In the genomic region with DNA sequence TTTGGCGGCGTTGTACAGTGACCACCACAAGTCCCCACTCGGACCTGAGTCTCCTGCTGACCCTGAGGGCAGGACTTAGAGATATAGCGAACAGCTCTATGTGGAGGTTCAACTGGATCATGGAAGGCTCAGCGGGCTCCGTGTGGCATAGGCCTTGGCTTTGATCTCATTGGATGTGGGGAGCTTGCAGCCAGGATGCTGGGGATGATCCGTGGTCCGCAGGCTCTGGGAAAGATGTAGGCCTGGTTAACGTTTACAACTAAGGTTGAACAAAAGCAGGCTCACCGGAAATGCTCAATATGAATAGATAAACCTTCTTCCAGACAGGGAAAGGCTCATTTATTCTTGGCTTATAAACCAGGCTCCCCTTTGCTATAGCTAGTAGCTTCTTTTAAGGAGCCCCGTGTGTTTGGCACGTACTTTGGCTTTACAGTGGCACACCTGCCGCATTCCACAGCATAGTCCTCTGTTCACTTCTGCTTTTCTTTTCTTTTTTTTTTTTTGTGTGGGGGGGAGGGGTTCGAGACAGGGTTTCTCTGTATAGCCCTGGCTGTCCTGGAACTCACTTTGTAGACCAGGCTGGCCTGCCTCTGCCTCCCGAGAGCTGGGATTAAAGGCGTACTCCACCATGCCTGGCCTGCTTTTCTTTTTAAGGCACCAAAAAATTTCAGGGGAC, we compare ENCODE assay signal across 19 mouse cellular contexts. TPM values are rescaled to one million over a fixed set of nuclear protein-coding genes. Genes with fewer than 3 reads are reported as not detected.
DNase-seq lines count a peak whose midpoint lies in the region; ATAC-seq and TF ChIP-seq lines count a peak whose summit lies in the region.
"Had no signal": no experiment of that assay in that cellular context is flagged by ENCODE, and none has a peak within 500 bp of the region (broad histone marks: within the 10 kb centered on the region; RNA-seq: fewer than 3 reads in every experiment).

No protein-coding gene starts in this region.

- H3K27ac ChIP-seq in kidney, embryonic 15.5 days, result peak overlapping the region; percentile 90; the same call in 1 of the 2 replicates
- no peak overlapping the region for H3K27ac ChIP-seq in intestine, postnatal 0 days (ENCODE audit: low read depth, low read length)
- H3K27ac ChIP-seq: forebrain, embryonic 15.5 days; left cerebral cortex, adult 2 months had no signal

- 0 out of 2 replicates have a peak overlapping the region, but pooled peaks have one; percentile 53 for H3K9ac ChIP-seq in kidney, embryonic 15.5 days
- no peak overlapping the region for H3K9ac ChIP-seq in intestine, postnatal 0 days (ENCODE audit: low read depth, low read length)
- H3K9ac ChIP-seq: forebrain, embryonic 15.5 days; liver, postnatal 0 days had no signal

- peak overlapping the region; percentile 43 for H3K4me3 ChIP-seq in kidney, embryonic 15.5 days (replicated peaks)
- H3K4me3 ChIP-seq in E14TG2a.4 (replicated peaks; ENCODE audit: low read length), result peak overlapping the region; percentile 62
- H3K4me3 ChIP-seq in intestine, postnatal 0 days (ENCODE audit: low read depth, low read length), result peak overlapping the region; percentile 36
- H3K4me3 ChIP-seq: left cerebral cortex, adult 2 months; megakaryocyte, embryonic 14.5 days; myocyte had no signal

- peaks cover 61% of the 10 kb centered on the region for H3K4me1 ChIP-seq in kidney, embryonic 15.5 days
- peaks cover 27% of the 10 kb centered on the region for H3K4me1 ChIP-seq in E14TG2a.4 (replicated peaks; ENCODE audit: low read depth, low read length)
- no peaks in the 10 kb centered on the region for H3K4me1 ChIP-seq in intestine, postnatal 0 days (replicated peaks; ENCODE audit: control insufficient read depth, insufficient read depth, low read length)

- H3K4me2 ChIP-seq in kidney, embryonic 15.5 days, result peak overlapping the region; percentile 64
- H3K4me2 ChIP-seq in intestine, postnatal 0 days (replicated peaks; ENCODE audit: low read depth), result peak overlapping the region; percentile 32; the same call in 1 of the 2 replicates
- H3K4me2 ChIP-seq: forebrain, embryonic 15.5 days had no signal

- H3K36me3 ChIP-seq in kidney, embryonic 15.5 days, result no peaks in the 10 kb centered on the region
- H3K36me3 ChIP-seq in E14TG2a.4 (ENCODE audit: insufficient read depth, low read length), result no peaks in the 10 kb centered on the region
- no peaks in the 10 kb centered on the region for H3K36me3 ChIP-seq in intestine, postnatal 0 days (ENCODE audit: control insufficient read depth, insufficient read depth)
- H3K36me3 ChIP-seq: forebrain, embryonic 15.5 days had no signal

- DNase-seq in embryo, embryonic 10.5 days (ENCODE audit: low spot score), result peak; percentile 39
- DNase-seq in embryo, embryonic 9.5 days (ENCODE audit: extremely low spot score), result no peak
- no peak for DNase-seq in kidney, adult 8-10 months
- DNase-seq in cerebellum, adult 11 months, result no peak
- DNase-seq in adrenal gland, postnatal 36 days, result no peak
- DNase-seq: adrenal gland, adult 2 months; cerebellum, adult 9-11 months; gastrocnemius, postnatal 10 days; heart, postnatal 14 days; liver, postnatal 0 days; right cerebral cortex, postnatal 14 days had no signal

- 48% methylated on average over 16 of the region's 16 CpGs for WGBS in kidney, embryonic 15.5 days
- 27% methylated on average over 16 of the region's 16 CpGs for WGBS in intestine, postnatal 0 days

- TF ChIP-seq CTCF in E14TG2a.4 (conservative IDR thresholded peaks at IDR 0.05; ENCODE audit: low read length), result no peak
- no peak for TF ChIP-seq CTCF in intestine, postnatal 0 days (IDR thresholded peaks at IDR 0.05; ENCODE audit: low read depth)

- no peaks in the 10 kb centered on the region for H3K9me3 ChIP-seq in kidney, embryonic 15.5 days (replicated peaks)
- H3K9me3 ChIP-seq in E14TG2a.4 (ENCODE audit: low read length), result no peaks in the 10 kb centered on the region
- no peaks in the 10 kb centered on the region for H3K9me3 ChIP-seq in intestine, postnatal 0 days (ENCODE audit: control insufficient read depth)
- H3K9me3 ChIP-seq: forebrain, embryonic 15.5 days had no signal

- ATAC-seq in kidney, embryonic 15.5 days (replicated peaks; ENCODE audit: low FRiP score), result no peak
- ATAC-seq in intestine, postnatal 0 days, result no peak
- ATAC-seq: forebrain, embryonic 15.5 days; liver, postnatal 0 days had no signal

- H3K27me3 ChIP-seq in kidney, embryonic 15.5 days, result peaks cover 61% of the 10 kb centered on the region
- H3K27me3 ChIP-seq in E14TG2a.4 (ENCODE audit: insufficient read depth, low read length), result peaks cover 81% of the 10 kb centered on the region
- peaks cover 66% of the 10 kb centered on the region for H3K27me3 ChIP-seq in intestine, postnatal 0 days (replicated peaks; ENCODE audit: control insufficient read depth, insufficient read depth, low read length)

RNA-seq across cellular contexts. Expression of a gene that starts 1.7 kb away (rescaled TPM):
- 6.7 and 6.9 TPM in 2 replicates for polyA plus RNA-seq in kidney, embryonic 15.5 days (2015; fragmentation: Nextera tagmentation; extraction: Ambion mirVana)
- 2.6 and 2.8 TPM in 2 replicates for polyA plus RNA-seq in intestine, postnatal 0 days (2015; fragmentation: Nextera tagmentation; extraction: Ambion mirVana)
- total RNA-seq in adrenal gland, postnatal 36 days (2021), result under 1 TPM; 0.16 to 0.40 TPM
- total RNA-seq: layer of hippocampus, adult 18-20 months had no signal
- polyA plus RNA-seq: liver, postnatal 0 days had no signal

RNA-seq across cellular contexts. Expression of a gene that starts 13.4 kb away (rescaled TPM):
- 40.8 and 42.3 TPM in 2 replicates for polyA plus RNA-seq in kidney, embryonic 15.5 days (2015; fragmentation: Nextera tagmentation; extraction: Ambion mirVana)
- 0.48 and 0.60 TPM in 2 replicates for polyA plus RNA-seq in intestine, postnatal 0 days (2015; fragmentation: Nextera tagmentation; extraction: Ambion mirVana)
- total RNA-seq in adrenal gland, postnatal 36 days (2021), result 1 to 10 TPM; 4.9 to 8.3 TPM

RNA-seq across cellular contexts. Expression of a gene that starts 21.2 kb away (rescaled TPM):
- polyA plus RNA-seq in kidney, embryonic 15.5 days (2015; fragmentation: Nextera tagmentation; extraction: Ambion mirVana), result 65.5 and 67.1 TPM in 2 replicates
- 24.9 and 25.1 TPM in 2 replicates for polyA plus RNA-seq in intestine, postnatal 0 days (2015; fragmentation: Nextera tagmentation; extraction: Ambion mirVana)
- total RNA-seq in adrenal gland, postnatal 36 days (2021), result 10 to 100 TPM; 29.5 to 30.6 TPM

RNA-seq across cellular contexts. Expression of a gene that starts 45.2 kb away (rescaled TPM):
- polyA plus RNA-seq in kidney, embryonic 15.5 days (2015; fragmentation: Nextera tagmentation; extraction: Ambion mirVana), result 1.6 and 5.2 TPM in 2 replicates
- polyA plus RNA-seq in intestine, postnatal 0 days (2015; fragmentation: Nextera tagmentation; extraction: Ambion mirVana), result 49.8 and 50.1 TPM in 2 replicates
- 1 to 10 TPM in 1 of 2 experiments, under 1 TPM in 1; 0.40 to 1.8 TPM for total RNA-seq in adrenal gland, postnatal 36 days (2021)
- polyA plus RNA-seq: myocyte had no signal

Comparison
In these comparisons a context has a peak if more than half of its experiments do, and no peak if none do; other contexts are left out.
1. RNA of a gene that starts 13.4 kb away (polyA plus RNA-seq): 40.8 to 42.3 TPM in kidney, embryonic 15.5 days; 0.48 to 0.60 TPM in intestine, postnatal 0 days; every median in the first group is over 10 times any median in the second.
2. Peak in every context shown above with its lines, with median percentiles within 50 percentile points of each other: H3K4me3 ChIP-seq.